Mouse (Mus musculus): ENCODE measurements around the gene Myo19.

Gene Myo19

DNA sequence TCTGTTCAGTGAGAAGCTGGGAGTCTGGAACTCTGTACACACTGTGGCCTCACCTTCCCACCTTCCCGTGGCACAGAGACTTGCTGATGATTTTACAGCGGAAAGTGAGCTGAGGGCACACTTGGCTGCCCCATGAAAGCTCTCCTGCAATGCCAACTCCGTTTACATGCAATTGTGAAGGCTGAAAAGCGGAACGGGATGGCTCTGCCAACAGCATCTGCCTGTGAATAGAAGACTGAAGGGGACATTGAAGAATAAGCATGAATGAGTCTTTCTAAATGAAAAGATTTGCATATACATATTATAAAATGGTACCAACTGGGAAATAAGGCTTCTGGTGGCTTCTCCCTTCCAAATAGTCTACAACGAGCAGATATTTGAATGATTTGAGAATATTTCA lies 67.3 kb downstream of the Myo19 start:
- DNase-seq, result no peak

DNA sequence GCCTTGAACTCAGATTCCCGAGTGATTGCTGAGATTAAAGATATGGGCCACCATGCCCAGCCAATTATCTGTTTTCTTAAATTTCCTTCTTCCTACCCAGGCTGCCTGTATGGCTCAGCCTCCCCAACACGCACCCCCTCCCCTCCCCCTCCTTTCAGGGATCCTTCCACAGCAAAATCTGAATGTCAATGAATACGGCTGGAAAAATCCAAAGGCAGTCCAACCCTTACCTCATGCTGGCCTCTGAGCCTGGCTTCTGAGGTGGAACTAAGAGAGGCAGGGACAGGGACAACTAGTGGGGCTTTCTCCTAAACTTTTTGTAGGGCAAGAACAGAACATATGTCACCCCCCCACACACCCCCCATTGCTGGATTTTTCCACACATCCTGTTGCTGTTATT lies 68.2 kb downstream of the Myo19 start:
- DNase-seq, result no peak

DNA sequence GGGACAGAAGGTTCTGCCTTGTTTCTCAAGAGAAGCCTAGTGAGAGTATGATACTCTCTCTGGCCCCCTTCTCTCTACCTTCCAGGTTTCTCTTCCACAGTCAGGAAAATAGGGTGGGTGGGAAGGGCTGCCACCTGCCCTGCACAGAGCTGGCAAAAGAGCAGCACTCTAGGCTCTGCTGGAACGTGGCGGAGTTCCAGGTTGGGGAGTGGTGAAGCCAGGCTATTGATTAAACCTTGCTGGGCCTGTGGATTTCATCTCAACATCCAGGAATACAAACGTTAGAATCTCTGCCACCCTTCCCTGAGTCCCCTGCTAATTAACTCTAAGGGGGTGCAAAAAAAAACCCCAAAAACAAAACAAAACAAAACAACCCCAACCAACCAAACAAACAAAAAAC lies 68.6 kb downstream of the Myo19 start:
- peak; percentile 75 for DNase-seq

GRCm38 (mm10) chr11:84952611-84953010 lies 72.7 kb downstream of the Myo19 start:
- DNase-seq, result peak; percentile 30

- DNase-seq, result no peak
Observed at GRCm38 (mm10) chr11:84956400-84956799, 76.5 kb downstream of the Myo19 start.

DNA sequence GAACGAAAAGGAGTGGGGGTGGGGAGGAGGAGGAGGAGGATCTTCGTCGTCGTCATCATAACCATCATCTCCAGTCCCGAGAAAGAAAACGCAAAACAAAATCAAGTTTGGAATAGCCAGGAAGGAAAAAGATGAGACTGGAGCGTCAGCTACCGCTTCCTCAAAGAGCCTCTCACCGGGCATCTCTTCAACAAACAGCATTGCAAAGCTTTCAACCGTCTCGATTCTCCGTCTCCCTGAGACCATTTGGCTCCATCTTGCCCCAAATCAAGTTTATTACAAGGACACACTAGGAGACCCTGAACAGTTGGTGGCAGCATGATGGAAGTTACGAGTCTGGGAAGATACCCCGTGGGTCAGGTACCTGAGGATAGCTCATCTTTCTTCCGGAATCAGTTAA lies 77.2 kb downstream of the Myo19 start:
- DNase-seq, result no peak

- DNase-seq, result peak; percentile 52
Observed at GRCm38 (mm10) chr11:84957591-84958270, 77.8 kb downstream of the Myo19 start, which contains the start of gene Car4. TSS of gene Car4 (plus strand) at chr11:84957786.

DNA sequence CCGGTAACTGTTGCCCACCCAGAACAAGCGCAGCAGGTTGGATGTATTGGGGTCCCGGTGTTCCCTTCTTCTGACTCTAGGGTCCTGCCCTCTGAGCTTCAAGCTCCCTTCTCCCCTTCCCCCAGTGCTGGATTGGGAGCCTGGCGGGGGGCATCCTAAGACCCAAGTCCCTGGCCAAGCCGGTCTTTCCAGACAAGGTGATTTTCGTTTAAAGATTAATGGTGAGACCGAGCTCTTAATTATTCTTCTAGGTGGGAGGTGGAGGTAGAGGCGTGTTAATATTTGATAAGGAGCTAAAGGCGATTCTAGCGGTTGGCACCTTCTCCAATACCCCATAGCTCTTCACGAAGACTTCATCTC lies 78.3 kb downstream of the Myo19 start:
- peak; percentile 66 for DNase-seq

DNA sequence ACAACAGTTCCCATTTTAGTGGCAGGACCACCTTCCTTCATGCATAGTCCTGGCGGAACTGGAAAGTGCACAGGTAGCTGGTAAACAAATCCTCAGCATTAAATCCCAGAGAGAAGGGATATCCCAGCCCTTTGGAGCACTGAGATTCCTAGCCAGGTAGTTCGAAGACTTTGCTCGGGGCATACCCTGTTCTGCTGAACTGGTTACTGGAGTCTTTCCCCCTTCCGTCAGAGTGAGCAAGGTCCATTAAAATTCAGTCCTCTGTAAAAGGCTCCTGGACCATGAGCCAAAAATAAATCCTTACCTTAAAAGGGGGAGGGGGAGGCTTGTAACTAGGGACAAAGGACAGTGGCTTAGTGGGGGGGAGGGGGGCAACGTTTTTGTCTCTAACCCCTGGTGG lies 79.2 kb downstream of the Myo19 start:
- peak; percentile 55 for DNase-seq

DNA sequence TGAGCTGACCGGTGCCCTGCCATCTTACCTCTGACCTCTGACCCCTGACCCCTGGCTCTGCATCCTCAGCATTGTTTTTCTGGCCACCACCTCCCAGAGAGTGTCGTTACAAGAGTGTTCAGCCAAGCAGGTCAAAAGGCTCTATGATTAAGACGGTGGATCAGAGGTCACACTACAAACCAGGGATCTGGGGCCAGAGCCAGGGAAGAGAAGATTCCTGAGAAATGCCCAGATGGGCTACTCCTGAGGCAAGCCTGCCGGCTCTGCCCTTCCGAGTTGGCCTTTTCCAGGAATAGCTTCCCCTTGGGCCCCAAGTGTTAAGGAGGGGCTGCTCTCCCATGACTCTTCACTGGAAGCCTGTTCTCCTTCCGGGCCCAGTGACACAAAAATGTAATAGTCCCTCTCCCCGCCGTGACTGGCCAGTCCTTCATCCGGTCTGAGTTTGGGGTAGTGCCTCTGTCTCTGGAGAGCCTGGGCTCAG lies 79.8 kb downstream of the Myo19 start:
- peak; percentile 87 for DNase-seq

DNA sequence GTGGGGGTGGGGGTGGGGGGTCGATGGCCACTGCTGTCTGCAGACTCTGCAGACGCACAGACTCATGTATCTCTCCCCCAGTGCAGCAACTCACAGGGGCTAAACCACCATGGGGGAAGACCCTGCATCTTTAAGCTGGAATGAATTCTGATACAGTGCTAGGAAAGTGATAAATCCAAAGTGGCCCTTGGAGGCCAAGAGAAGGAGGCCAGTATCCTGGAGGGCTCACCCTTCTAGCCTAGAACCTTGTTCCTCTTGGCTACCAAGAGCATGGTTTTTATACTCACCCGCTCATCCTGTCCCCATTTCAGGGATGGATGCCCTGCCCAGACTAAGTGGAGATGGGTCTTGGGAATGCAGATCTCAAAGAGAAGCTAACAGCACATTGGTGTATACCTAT lies 80.3 kb downstream of the Myo19 start:
- no peak for DNase-seq

- no peak for DNase-seq
Observed at GRCm38 (mm10) chr11:84960780-84961179, 80.8 kb downstream of the Myo19 start.

Data from kidney, adult 11 months (tissue).